Mouse (Mus musculus) large intestine, adult 2 months (tissue): ENCODE results near the gene 1600014C10Rik. TPM values are rescaled to one million over a fixed set of nuclear protein-coding genes. Genes with fewer than 3 reads are reported as not detected.
A peak's percentile ranks its signal among the peaks of the same experiment; 100 is the strongest.

Experiments
- DNase-seq: peaks from one replicate; pipeline ENCODE4 v3.0.0-alpha.2; 2012; ENCODE audit warnings: low read depth, low spot score
- WGBS: fragments of 180-500 bp; shearing (Covaris S2); methylation state at CpG from one replicate; pipeline ENCODE4 v1.1.7; 2018; 5-methylcytosine and 5-hydroxymethylcytosine counted together
- polyA plus RNA-seq: library from polyadenylated mRNA; depleted of rRNA; stranded (reverse); fragments of >200 nt; gene quantifications from 2 replicates; pipeline ENCODE4 v1.2.3, GENCODE M21; 2012; rRNA removed

The 1600014C10Rik gene
- polyA plus RNA-seq = 13.6 and 21.9 TPM in 2 replicates

- DNase-seq = peak; percentile 52
- 2% methylated on average over 28 of the region's 28 CpGs for WGBS
Measured at GRCm38 (mm10) chr7:38182962-38183687, at the start of gene 1600014C10Rik. Gene 1600014C10Rik (plus strand): TSS chr7:38183217.

GRCm38 (mm10) chr7:38134471-38134870, 48.5 kb upstream of the 1600014C10Rik start:
- WGBS = 88% methylated on average over 5 of the region's 5 CpGs
- no peak for DNase-seq

- WGBS = 42% methylated on average over 9 of the region's 9 CpGs
- DNase-seq = no peak
Measured at GRCm38 (mm10) chr7:38140324-38140723, 42.7 kb upstream of the 1600014C10Rik start.

GRCm38 (mm10) chr7:38141747-38142545, 41.1 kb upstream of the 1600014C10Rik start:
- DNase-seq = peak; percentile 42
- 58% methylated on average over 13 of the region's 13 CpGs for WGBS

GRCm38 (mm10) chr7:38147477-38147876, 35.5 kb upstream of the 1600014C10Rik start:
- DNase-seq = no peak
- WGBS = 89% methylated on average over 6 of the region's 6 CpGs

- 60% methylated on average over 14 of the region's 14 CpGs for WGBS
- DNase-seq = no peak
Measured at GRCm38 (mm10) chr7:38151706-38152312, 31.2 kb upstream of the 1600014C10Rik start.

GRCm38 (mm10) chr7:38152571-38152970, 30.4 kb upstream of the 1600014C10Rik start:
- 76% methylated on average over 3 of the region's 3 CpGs for WGBS
- DNase-seq = no peak

- 75% methylated on average over 5 of the region's 5 CpGs for WGBS
- DNase-seq = no peak
Measured at GRCm38 (mm10) chr7:38155829-38156228, 27.2 kb upstream of the 1600014C10Rik start.

- WGBS = 75% methylated on average over 9 of the region's 9 CpGs
- DNase-seq = no peak
Measured at GRCm38 (mm10) chr7:38158764-38159458, 24.1 kb upstream of the 1600014C10Rik start.

GRCm38 (mm10) chr7:38161438-38161837, 21.6 kb upstream of the 1600014C10Rik start:
- DNase-seq = no peak
- 91% methylated on average over 2 of the region's 2 CpGs for WGBS

- DNase-seq = no peak
- 45% methylated on average over 9 of the region's 9 CpGs for WGBS
Measured at GRCm38 (mm10) chr7:38163433-38164050, 19.5 kb upstream of the 1600014C10Rik start.

- whole genome bisulfite sequencing = 38% methylated on average over 21 of the region's 21 CpGs
- DNase-seq = no peak
Measured at GRCm38 (mm10) chr7:38166930-38167645, 15.9 kb upstream of the 1600014C10Rik start.

GRCm38 (mm10) chr7:38167724-38168141, 15.3 kb upstream of the 1600014C10Rik start:
- peak; percentile 24 for DNase-seq
- WGBS = 15% methylated on average over 11 of the region's 11 CpGs

GRCm38 (mm10) chr7:38173871-38174270, 9.1 kb upstream of the 1600014C10Rik start:
- DNase-seq = no peak
- 25% methylated on average over 14 of the region's 14 CpGs for WGBS

GRCm38 (mm10) chr7:38174321-38175148, 8.5 kb upstream of the 1600014C10Rik start:
- DNase-seq = no peak
- 17% methylated on average over 31 of the region's 31 CpGs for WGBS

GRCm38 (mm10) chr7:38176056-38176455, 7.0 kb upstream of the 1600014C10Rik start:
- WGBS = 59% methylated on average over 3 of the region's 3 CpGs
- no peak for DNase-seq

- WGBS = 67% methylated on average over 3 of the region's 3 CpGs
Measured at GRCm38 (mm10) chr7:38179896-38180295, 3.1 kb upstream of the 1600014C10Rik start.

GRCm38 (mm10) chr7:38181366-38181765, 1.7 kb upstream of the 1600014C10Rik start:
- no peak for DNase-seq
- WGBS = 80% methylated on average over 2 of the region's 2 CpGs

More at GRCm38 (mm10) chr7:38179896-38180295, 3.1 kb upstream of the 1600014C10Rik start:
- DNase-seq = no peak
